Mouse (Mus musculus) stomach, embryonic 14.5 days (tissue): ENCODE results near the gene Fmo5. TPM values are rescaled to one million over a fixed set of nuclear protein-coding genes. Genes with fewer than 3 reads are reported as not detected.
A peak's percentile ranks its signal among the peaks of the same experiment; 100 is the strongest.

Experiments
- ATAC-seq: fragments of 200-750 bp; cut with Nextera tagmentation; 2 replicates; pipeline ENCODE4 v1.8.0; 2017; ENCODE audit warnings: low read depth, moderate TSS enrichment; ENCODE audit not compliant: insufficient number of reproducible peaks, insufficient read depth, low FRiP score
- H3K27ac ChIP-seq: fragments of 300-500 bp; sonication (generic); 2 replicates; pipeline ENCODE4 v1.5.1; 2014; ENCODE audit warnings: mild to moderate bottlenecking, low read length, moderate library complexity, mixed read lengths
- H3K27me3 ChIP-seq: fragments of 300-500 bp; sonication (generic); 2 replicates; pipeline ENCODE4 v1.6.1; 2014; ENCODE audit warnings: low read length, control low read depth, mixed read lengths; ENCODE audit not compliant: control insufficient read depth, insufficient read depth
- H3K36me3 ChIP-seq: fragments of 300-500 bp; sonication (generic); 2 replicates; pipeline ENCODE4 v1.6.1; 2014; ENCODE audit warnings: mild to moderate bottlenecking, control low read depth, low read length, moderate library complexity, mixed read lengths; ENCODE audit not compliant: control insufficient read depth, insufficient read depth
- H3K4me1 ChIP-seq: fragments of 300-500 bp; sonication (generic); 2 replicates; pipeline ENCODE4 v1.6.1; 2014; ENCODE audit warnings: low read length, control low read depth, mixed read lengths; ENCODE audit not compliant: control insufficient read depth, insufficient read depth
- H3K4me2 ChIP-seq: fragments of 300-500 bp; sonication (generic); replicated peaks from 2 replicates; pipeline ENCODE4 v1.6.1; 2014; ENCODE audit warnings: low read depth, low read length, control low read depth
- H3K4me3 ChIP-seq: fragments of 300-500 bp; sonication (generic); 2 replicates; pipeline ENCODE4 v1.5.1; 2014; ENCODE audit warnings: low read depth, low read length, control low read depth
- H3K9ac ChIP-seq: fragments of 300-500 bp; sonication (generic); replicated peaks from 2 replicates; pipeline ENCODE4 v1.6.1; 2014; ENCODE audit warnings: low read depth, mild to moderate bottlenecking, control low read depth, low read length, moderate library complexity, mixed read lengths
- H3K9me3 ChIP-seq: fragments of 300-500 bp; sonication (generic); 2 replicates; pipeline ENCODE4 v1.6.1; 2016; ENCODE audit warnings: low read depth, low read length, control low read depth; ENCODE audit not compliant: control insufficient read depth
- WGBS: fragments of 180-500 bp; shearing (Covaris S2); extraction: QIAGEN DNeasy Blood & Tissue Kit; methylation state at CpG from one replicate; pipeline ENCODE4 v1.1.7; 2014; 5-methylcytosine and 5-hydroxymethylcytosine counted together
- polyA plus RNA-seq: library from polyadenylated mRNA; unstranded; fragments of >200 nt; fragmentation: Nextera tagmentation; extraction: Ambion mirVana; gene quantifications from 2 replicates; pipeline ENCODE4 v1.2.1, GENCODE M21; 2014

Fmo5 gene
- polyA plus RNA-seq, 1 experiment from 2014 or later, result 2.9 TPM

GRCm38 (mm10) chr3:97620657-97621056, 7.9 kb upstream of the Fmo5 start:
- no peaks in the 10 kb centered on the region for H3K9me3 ChIP-seq
- H3K4me1 ChIP-seq, result no peaks in the 10 kb centered on the region
- H3K36me3 ChIP-seq, result no peaks in the 10 kb centered on the region
- H3K27ac ChIP-seq, result no peak overlapping the region
- H3K4me2 ChIP-seq, result no peak overlapping the region
- no peak for ATAC-seq
- H3K4me3 ChIP-seq, result no peak overlapping the region
- 87% methylated on average over 4 of the region's 4 CpGs for WGBS
- no peak overlapping the region for H3K9ac ChIP-seq
- H3K27me3 ChIP-seq, result no peaks in the 10 kb centered on the region

DNA sequence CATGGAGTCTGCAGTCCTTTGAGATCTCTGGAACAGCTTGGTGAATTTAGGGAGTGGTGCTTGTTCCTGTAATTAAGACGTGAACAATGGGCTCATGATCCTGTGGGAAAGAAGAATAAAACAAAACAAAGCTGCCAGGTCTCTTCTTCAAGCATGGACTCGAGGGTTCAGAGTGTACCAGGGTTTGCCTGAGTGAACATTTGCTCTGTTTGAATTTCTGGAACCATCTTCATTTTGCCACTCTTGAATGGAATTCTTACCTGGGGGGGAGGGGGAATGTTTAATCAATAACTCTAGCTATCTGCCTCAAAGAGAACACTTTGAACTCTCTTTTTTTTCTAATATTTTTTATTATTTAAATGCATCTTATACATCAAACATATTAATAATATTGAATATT, 4.0 kb upstream of the Fmo5 start:
- WGBS, result 37% methylated on average over 2 of the region's 2 CpGs
- Histone ChIP-seq H3K4me3 (no peak overlapping the region), H3K36me3 (no peaks in the 10 kb centered on the region), H3K27me3 (no peaks in the 10 kb centered on the region), H3K9ac (no peak overlapping the region), H3K9me3 (no peaks in the 10 kb centered on the region), H3K4me2 (no peak overlapping the region), H3K4me1 (no peaks in the 10 kb centered on the region), H3K27ac (no peak overlapping the region)
- ATAC-seq, result no peak

DNA sequence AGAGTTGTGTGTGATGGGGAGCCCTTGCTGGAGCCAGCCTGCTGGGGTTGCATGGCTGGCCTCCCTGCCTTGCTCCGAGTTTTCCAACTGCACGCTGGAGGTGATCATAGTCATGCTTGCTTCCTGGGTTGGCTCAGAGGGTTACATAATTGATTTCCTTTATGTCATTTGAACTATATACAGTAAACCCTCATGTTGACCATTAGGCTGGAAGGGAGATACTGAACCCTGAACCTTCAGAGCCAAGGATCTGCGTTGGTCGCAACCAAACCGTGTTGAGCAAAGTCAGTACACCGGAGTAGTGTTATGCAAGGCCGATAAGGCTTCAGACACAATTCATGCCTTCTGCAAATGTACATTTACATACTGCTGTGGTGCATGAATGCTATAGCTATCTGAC, 711 bp upstream of the Fmo5 start:
- no peaks in the 10 kb centered on the region for H3K9me3 ChIP-seq
- no peaks in the 10 kb centered on the region for H3K4me1 ChIP-seq
- peak overlapping the region; percentile 44 for H3K4me3 ChIP-seq
- peak overlapping the region; percentile 56 for H3K4me2 ChIP-seq
- H3K9ac ChIP-seq, result peak overlapping the region; percentile 48; the same call in 1 of the 2 replicates
- no peak for ATAC-seq
- WGBS, result 49% methylated on average over 7 of the region's 7 CpGs
- no peaks in the 10 kb centered on the region for H3K27me3 ChIP-seq
- H3K36me3 ChIP-seq, result no peaks in the 10 kb centered on the region
- H3K27ac ChIP-seq, result no peak overlapping the region

- H3K27me3 ChIP-seq, result no peaks in the 10 kb centered on the region
- 84% methylated on average over 4 of the region's 4 CpGs for WGBS
- H3K9me3 ChIP-seq, result no peaks in the 10 kb centered on the region
- no peak overlapping the region for H3K9ac ChIP-seq
- no peak for ATAC-seq
- no peak overlapping the region for H3K4me2 ChIP-seq
- no peak overlapping the region for H3K27ac ChIP-seq
- no peak overlapping the region for H3K4me3 ChIP-seq
- H3K4me1 ChIP-seq, result 0 out of 2 replicates have a peak, but pooled peaks cover 3% of the 10 kb centered on the region
- H3K36me3 ChIP-seq, result no peaks in the 10 kb centered on the region
Observed at GRCm38 (mm10) chr3:97629941-97630340, 1.3 kb downstream of the Fmo5 start.

DNA sequence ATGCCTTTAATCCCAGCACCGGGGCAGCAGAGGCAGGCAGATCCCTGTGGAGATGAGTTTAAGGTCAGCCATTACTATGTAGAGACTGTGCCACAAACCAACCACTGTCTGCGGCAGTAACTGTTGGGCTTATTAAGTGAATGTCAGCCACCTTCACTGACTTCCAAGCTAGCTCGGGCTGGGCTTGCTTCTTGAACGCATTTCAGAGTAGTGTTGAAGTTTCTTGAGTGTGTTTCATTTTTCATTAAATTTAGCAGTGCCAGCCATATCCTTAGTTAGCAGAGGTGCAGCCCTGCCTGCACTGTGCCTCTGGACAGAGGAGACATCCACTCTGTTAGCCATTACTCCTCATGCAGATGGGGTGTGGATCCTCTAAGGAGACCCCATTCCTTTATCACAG, 2.1 kb downstream of the Fmo5 start:
- Histone ChIP-seq H3K9me3 (no peaks in the 10 kb centered on the region), H3K4me2 (no peak overlapping the region), H3K36me3 (no peaks in the 10 kb centered on the region), H3K9ac (no peak overlapping the region), H3K4me1 (0 out of 2 replicates have a peak, but pooled peaks cover 3% of the 10 kb centered on the region), H3K27ac (no peak overlapping the region), H3K4me3 (no peak overlapping the region), H3K27me3 (no peaks in the 10 kb centered on the region)
- ATAC-seq, result no peak
- WGBS, result 88% methylated on average over 4 of the region's 4 CpGs

DNA sequence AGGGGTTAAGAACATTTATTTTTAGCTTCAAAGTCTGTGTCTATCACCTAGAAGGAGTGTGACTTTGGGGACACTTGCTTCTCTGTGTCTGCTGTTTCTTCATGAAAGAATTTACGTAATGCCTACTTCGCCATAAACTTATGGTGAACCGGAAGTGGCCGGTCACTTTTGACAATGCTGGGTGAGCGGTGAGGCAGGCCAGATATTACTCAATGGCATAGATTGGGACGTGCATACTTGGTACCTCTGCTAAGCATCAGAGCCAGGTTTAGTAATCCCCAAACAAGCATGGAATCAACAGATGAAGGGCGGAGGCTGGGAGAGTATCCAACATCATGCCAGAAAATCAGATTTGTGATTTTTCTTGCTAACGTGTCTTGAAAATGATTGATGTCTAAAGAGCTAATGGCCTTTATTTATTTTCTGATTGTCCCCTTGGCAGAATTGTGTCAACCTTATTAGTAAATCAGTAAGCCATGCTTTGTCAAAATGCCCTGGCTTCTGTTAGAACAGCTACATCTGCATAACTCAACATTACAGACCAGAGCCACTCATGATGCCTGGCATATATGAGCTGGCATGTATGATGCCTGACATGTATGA, 2.8 kb downstream of the Fmo5 start:
- WGBS, result 79% methylated on average over 8 of the region's 8 CpGs
- ATAC-seq, result no peak
- Histone ChIP-seq H3K9ac (no peak overlapping the region), H3K36me3 (no peaks in the 10 kb centered on the region), H3K9me3 (no peaks in the 10 kb centered on the region), H3K4me2 (no peak overlapping the region), H3K27ac (no peak overlapping the region), H3K4me3 (no peak overlapping the region), H3K27me3 (no peaks in the 10 kb centered on the region), H3K4me1 (0 out of 2 replicates have a peak, but pooled peaks cover 3% of the 10 kb centered on the region)

DNA sequence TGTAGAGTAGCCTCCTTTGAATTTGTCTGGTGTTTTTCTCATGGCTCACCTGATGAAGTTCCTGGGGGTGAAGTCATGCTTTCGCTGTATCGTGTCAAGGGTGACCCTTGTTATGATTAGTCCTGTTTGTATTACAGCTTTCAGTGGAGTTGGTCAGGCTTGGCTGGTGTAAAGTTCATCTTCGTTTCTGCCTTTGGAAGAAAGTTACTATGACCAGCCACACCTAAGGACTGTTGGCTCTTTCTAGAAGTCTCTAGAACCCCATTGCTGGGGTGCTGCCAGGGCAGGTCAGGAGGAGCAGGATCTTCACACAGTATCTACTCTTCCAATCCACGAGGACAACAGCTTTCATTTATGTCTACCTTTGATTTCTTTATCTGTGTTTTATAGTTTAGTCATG, 4.9 kb downstream of the Fmo5 start:
- no peak overlapping the region for H3K4me3 ChIP-seq
- 74% methylated on average over 4 of the region's 4 CpGs for WGBS

GRCm38 (mm10) chr3:97634288-97634761, 5.7 kb downstream of the Fmo5 start:
- no peak overlapping the region for H3K4me3 ChIP-seq
- no peaks in the 10 kb centered on the region for H3K36me3 ChIP-seq
- no peak overlapping the region for H3K4me2 ChIP-seq
- H3K4me1 ChIP-seq, result 0 out of 2 replicates have a peak, but pooled peaks cover 3% of the 10 kb centered on the region
- no peak overlapping the region for H3K27ac ChIP-seq
- ATAC-seq, result no peak
- 68% methylated on average over 3 of the region's 3 CpGs for WGBS
- no peaks in the 10 kb centered on the region for H3K27me3 ChIP-seq
- H3K9me3 ChIP-seq, result no peaks in the 10 kb centered on the region
- H3K9ac ChIP-seq, result no peak overlapping the region

More for the DNA sequence above, 4.9 kb downstream of the Fmo5 start:
- no peak overlapping the region for H3K9ac ChIP-seq
- H3K9me3 ChIP-seq, result no peaks in the 10 kb centered on the region
- H3K36me3 ChIP-seq, result no peaks in the 10 kb centered on the region
- H3K4me1 ChIP-seq, result 0 out of 2 replicates have a peak, but pooled peaks cover 3% of the 10 kb centered on the region
- no peak overlapping the region for H3K4me2 ChIP-seq
- H3K27me3 ChIP-seq, result no peaks in the 10 kb centered on the region
- H3K27ac ChIP-seq, result no peak overlapping the region
- ATAC-seq, result no peak

DNA sequence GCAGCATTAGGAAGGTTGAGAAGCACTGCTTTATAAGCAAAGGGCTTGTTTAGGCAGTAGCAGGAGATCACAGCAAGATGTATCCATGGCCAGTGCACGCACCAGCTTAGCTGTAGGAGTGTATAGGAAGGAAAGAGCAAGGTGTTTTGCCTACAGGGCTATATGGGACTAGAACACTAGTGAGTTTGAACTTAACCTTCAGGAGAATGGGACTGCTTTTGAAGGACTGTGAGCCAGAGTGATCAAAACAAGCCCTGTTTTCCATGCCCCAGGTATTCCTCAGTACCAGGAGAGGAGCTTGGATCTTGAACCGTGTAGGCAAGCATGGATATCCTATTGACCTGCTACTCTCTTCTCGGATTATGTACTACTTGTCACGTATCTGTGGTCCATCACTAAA, 12.8 kb downstream of the Fmo5 start:
- no peak overlapping the region for H3K9ac ChIP-seq
- H3K4me1 ChIP-seq, result no peaks in the 10 kb centered on the region
- no peak overlapping the region for H3K4me2 ChIP-seq
- ATAC-seq, result no peak
- no peaks in the 10 kb centered on the region for H3K36me3 ChIP-seq
- WGBS, result 90% methylated on average over 4 of the region's 4 CpGs
- H3K27me3 ChIP-seq, result no peaks in the 10 kb centered on the region
- no peak overlapping the region for H3K27ac ChIP-seq
- no peak overlapping the region for H3K4me3 ChIP-seq
- H3K9me3 ChIP-seq, result no peaks in the 10 kb centered on the region
